Mouse (Mus musculus) thymus, adult 2 months (tissue): ENCODE results near the gene Tmem203.

Source experiments
- CTCF ChIP-seq: fragments of 200-500 bp; IDR thresholded peaks from 2 replicates; pipeline ENCODE4 v1.5.1; 2012; ENCODE audit warnings: mild to moderate bottlenecking, control low read depth, low read length, moderate library complexity, borderline replicate concordance; ENCODE audit not compliant: control insufficient read depth, poor library complexity, insufficient read depth; ENCODE audit errors: extremely low read depth
- POLR2A ChIP-seq: fragments of 200-500 bp; IDR thresholded peaks from 2 replicates; pipeline ENCODE4 v1.6.1; 2012; ENCODE audit warnings: mild to moderate bottlenecking, low read length, control low read depth, moderate library complexity; ENCODE audit not compliant: control insufficient read depth, poor library complexity, insufficient read depth; ENCODE audit errors: extremely low read depth

DNA sequence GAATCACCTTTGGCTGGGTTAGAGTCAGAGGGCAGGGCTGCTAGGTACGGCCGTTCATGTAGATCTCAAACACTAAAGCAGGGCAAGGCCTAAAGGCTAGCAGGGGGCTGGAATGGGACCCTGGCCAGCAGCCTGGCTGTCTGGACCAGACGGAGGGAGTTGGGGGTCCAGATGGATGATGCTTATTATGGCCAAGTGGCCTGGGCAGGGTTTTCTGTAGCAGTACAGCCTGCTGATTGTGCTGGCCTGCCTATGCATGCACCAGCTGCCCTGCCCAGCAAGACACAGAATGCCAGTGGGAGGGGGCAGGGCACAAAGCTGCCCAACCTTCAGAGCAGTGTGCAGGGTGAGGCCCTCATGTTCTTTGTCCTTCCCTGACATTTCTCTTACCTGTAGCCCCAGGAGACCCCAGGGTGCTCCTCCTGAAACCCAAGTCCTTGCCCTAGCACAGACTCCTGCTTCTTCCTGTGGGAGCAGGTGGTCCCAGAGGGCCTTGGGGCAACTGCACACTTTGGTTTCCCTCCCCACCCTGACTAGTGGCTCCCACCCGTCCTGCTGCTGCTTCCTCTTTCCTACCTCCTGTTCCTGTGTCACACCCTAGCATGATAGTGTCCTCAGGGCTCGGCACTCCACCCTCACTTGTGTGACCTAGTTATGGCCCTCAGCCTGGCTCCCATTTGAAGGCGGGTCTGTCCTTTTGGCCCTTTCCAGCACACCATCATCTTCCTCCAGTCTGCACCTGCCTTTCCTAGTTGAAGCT, 10.8 kb downstream of the Tmem203 start:
- no peak for TF ChIP-seq CTCF
- TF ChIP-seq POLR2A, result no peak
